Mouse (Mus musculus) megakaryocyte, embryonic 14.5 days (primary cell): ENCODE data around the gene Mrps17.

Source experiments
- FLI1 ChIP-seq: IDR thresholded peaks from 2 replicates; pipeline ENCODE4 v1.6.1; 2012; ENCODE audit warnings: low read length, inconsistent platforms, mixed read lengths
- GATA1 ChIP-seq: IDR thresholded peaks from 3 replicates; pipeline ENCODE4 v1.6.1; 2012; ENCODE audit warnings: mixed read lengths, low read length, inconsistent platforms, borderline replicate concordance

- no peak for TF ChIP-seq GATA1
- TF ChIP-seq FLI1, result no peak
Observed at GRCm38 (mm10) chr5:129770443-129771355, 55.4 kb downstream of the Mrps17 start.
